In genomic region chr2:170129923-170130779, GRCm38 (mm10) we compare ENCODE assay signal across 7 mouse cellular contexts. TPM values are rescaled to one million over a fixed set of nuclear protein-coding genes. Genes with fewer than 3 reads are reported as not detected.
A peak's percentile ranks its signal among the peaks of the same experiment; 100 is the strongest.
DNase-seq lines count a peak whose midpoint lies in the region; ATAC-seq and TF ChIP-seq lines count a peak whose summit lies in the region.

No protein-coding gene starts in this region.

- ATAC-seq in forebrain, embryonic 13.5 days: peak; percentile 31; the same call in 1 of the 2 replicates
- peak; percentile 50 for ATAC-seq in intestine, embryonic 14.5 days (replicated peaks; ENCODE audit: low FRiP score, low TSS enrichment, low read depth)
- peak; percentile 59 for ATAC-seq in midbrain, embryonic 12.5 days (ENCODE audit: low FRiP score, low read depth)

- H3K27ac ChIP-seq in CH12.LX (ENCODE audit: insufficient read depth, low read depth): peak overlapping the region; percentile 62
- H3K27ac ChIP-seq in forebrain, embryonic 13.5 days: peak overlapping the region; percentile 85
- H3K27ac ChIP-seq in intestine, embryonic 14.5 days (ENCODE audit: low read depth): peak overlapping the region; percentile 95
- H3K27ac ChIP-seq in midbrain, embryonic 12.5 days (replicated peaks): peak overlapping the region; percentile 87

- DNase-seq in CH12.LX (ENCODE audit: extremely low read depth): peak; percentile 41
- peak; percentile 53 for DNase-seq in Muller cell, postnatal 12 days (ENCODE audit: inconsistent ontology term)
- DNase-seq in intestine, embryonic 14.5 days (ENCODE audit: low spot score): peak; percentile 78
- peak; percentile 73 for DNase-seq in thymus, postnatal 14 days
- DNase-seq in right cerebral cortex, postnatal 36 days (ENCODE audit: low spot score in 2 of 2): no peak

- H3K4me2 ChIP-seq in CH12.LX (ENCODE audit: insufficient read depth, low read depth, poor library complexity, severe bottlenecking): peak overlapping the region; percentile 94
- peak overlapping the region; percentile 74 for H3K4me2 ChIP-seq in forebrain, embryonic 13.5 days
- H3K4me2 ChIP-seq in intestine, embryonic 14.5 days (ENCODE audit: low read length): peak overlapping the region; percentile 79
- peak overlapping the region; percentile 71 for H3K4me2 ChIP-seq in midbrain, embryonic 12.5 days (replicated peaks)

- H3K36me3 ChIP-seq in CH12.LX (replicated peaks in 1 of 2; ENCODE audit: control insufficient read depth in 1 of 2, insufficient read depth in 1 of 2, low read length in 1 of 2): peaks cover 0 to 11% of the 10 kb centered on the region in 2 experiments
- no peaks in the 10 kb centered on the region for H3K36me3 ChIP-seq in forebrain, embryonic 13.5 days (ENCODE audit: poor library complexity, severe bottlenecking)
- H3K36me3 ChIP-seq in intestine, embryonic 14.5 days (ENCODE audit: control insufficient read depth, insufficient read depth, low read length): peaks cover 5% of the 10 kb centered on the region; the same call in 1 of the 2 replicates
- no peaks in the 10 kb centered on the region for H3K36me3 ChIP-seq in midbrain, embryonic 12.5 days

- TF ChIP-seq CTCF in CH12.LX (conservative IDR thresholded peaks at IDR 0.05 in 1 of 2, IDR thresholded peaks at IDR 0.05 in 1 of 2; ENCODE audit: low read depth in 2 of 2, low read length in 2 of 2): no peak

- TF ChIP-seq EP300 in CH12.LX (IDR thresholded peaks at IDR 0.05; ENCODE audit: low read length): no peak

- peak; percentile 9; the same call in 1 of the 2 replicates for TF ChIP-seq POLR2A in CH12.LX (IDR thresholded peaks at IDR 0.05; ENCODE audit: low read depth, low read length)

- H3K27me3 ChIP-seq in CH12.LX (replicated peaks): no peaks in the 10 kb centered on the region
- no peaks in the 10 kb centered on the region for H3K27me3 ChIP-seq in forebrain, embryonic 13.5 days
- no peaks in the 10 kb centered on the region for H3K27me3 ChIP-seq in intestine, embryonic 14.5 days (replicated peaks; ENCODE audit: control insufficient read depth, insufficient read depth, low read length)
- peaks cover 10% of the 10 kb centered on the region; the same call in 1 of the 2 replicates for H3K27me3 ChIP-seq in midbrain, embryonic 12.5 days

- WGBS in forebrain, embryonic 13.5 days: under 1% methylated on average over 48 of the region's 48 CpGs
- under 1% methylated on average over 48 of the region's 48 CpGs for WGBS in intestine, embryonic 14.5 days
- under 1% methylated on average over 48 of the region's 48 CpGs for WGBS in midbrain, embryonic 12.5 days

- H3K4me3 ChIP-seq in CH12.LX (replicated peaks in 1 of 3; ENCODE audit: low read depth in 2 of 3, low read length in 2 of 3, poor library complexity in 1 of 3): peak overlapping the region; percentile 73 to 97 (median 88)
- peak overlapping the region; percentile 86 for H3K4me3 ChIP-seq in forebrain, embryonic 13.5 days
- peak overlapping the region; percentile 80 for H3K4me3 ChIP-seq in intestine, embryonic 14.5 days (ENCODE audit: low read depth, low read length)
- H3K4me3 ChIP-seq in midbrain, embryonic 12.5 days: peak overlapping the region; percentile 93

- TF ChIP-seq RAD21 in CH12.LX (IDR thresholded peaks at IDR 0.05; ENCODE audit: low read depth, low read length): no peak

- H3K9me3 ChIP-seq in CH12.LX (replicated peaks; ENCODE audit: low read length): no peaks in the 10 kb centered on the region
- H3K9me3 ChIP-seq in forebrain, embryonic 13.5 days (replicated peaks): no peaks in the 10 kb centered on the region
- no peaks in the 10 kb centered on the region for H3K9me3 ChIP-seq in intestine, embryonic 14.5 days (ENCODE audit: control insufficient read depth, low read length)
- H3K9me3 ChIP-seq in midbrain, embryonic 12.5 days: no peaks in the 10 kb centered on the region

- H3K79me2 ChIP-seq in CH12.LX (replicated peaks; ENCODE audit: control insufficient read depth, extremely low read depth, insufficient read depth, poor library complexity, severe bottlenecking): peaks cover 36% of the 10 kb centered on the region

- dilution Hi-C loops in CH12.LX (cut with MboI; ENCODE audit: extremely low pct_ligation_motif_present, extremely low pct_unique_long_range_greater_than_20kb, low sequenced_read_pairs): no loop called here

- peaks cover 13 to 45% of the 10 kb centered on the region in 2 experiments for H3K4me1 ChIP-seq in CH12.LX (ENCODE audit: control insufficient read depth in 1 of 2, insufficient read depth in 2 of 2)
- peaks cover 70% of the 10 kb centered on the region for H3K4me1 ChIP-seq in forebrain, embryonic 13.5 days
- H3K4me1 ChIP-seq in intestine, embryonic 14.5 days (replicated peaks; ENCODE audit: control insufficient read depth, insufficient read depth, low read length): peaks cover 39% of the 10 kb centered on the region
- peaks cover 70% of the 10 kb centered on the region for H3K4me1 ChIP-seq in midbrain, embryonic 12.5 days

- peak overlapping the region; percentile 87 for H3K9ac ChIP-seq in CH12.LX (ENCODE audit: insufficient read depth, low read depth)
- peak overlapping the region; percentile 89 for H3K9ac ChIP-seq in forebrain, embryonic 13.5 days
- H3K9ac ChIP-seq in intestine, embryonic 14.5 days (ENCODE audit: low read length): peak overlapping the region; percentile 97
- peak overlapping the region; percentile 88 for H3K9ac ChIP-seq in midbrain, embryonic 12.5 days (replicated peaks)

- in situ Hi-C loops in CH12.LX (cut with MboI; ENCODE audit: low pct_ligation_motif_present, low pct_unique_long_range_greater_than_20kb, low sequenced_read_pairs): no loop called here

TF ChIP-seq in CH12.LX, 34 proteins besides CTCF, POLR2A, EP300 and RAD21:
- 0 out of 2 replicates have a peak, but pooled peaks have one; percentile 16 for TF ChIP-seq MAX (IDR thresholded peaks at IDR 0.05; ENCODE audit: low read length)
- peak; percentile 54 for TF ChIP-seq NRF1 (IDR thresholded peaks at IDR 0.05; ENCODE audit: low read depth, low read length)
- no peak for TF ChIP-seq ZKSCAN1 (IDR thresholded peaks at IDR 0.05; ENCODE audit: borderline replicate concordance, low read depth, low read length)
- no peak for TF ChIP-seq RCOR1 (conservative IDR thresholded peaks at IDR 0.05; ENCODE audit: low read depth, low read length)
- TF ChIP-seq TBP (conservative IDR thresholded peaks at IDR 0.05; ENCODE audit: low read depth, low read length): 0 out of 2 replicates have a peak, but pooled peaks have one; percentile 3
- TF ChIP-seq MEF2A (IDR thresholded peaks at IDR 0.05; ENCODE audit: borderline replicate concordance, low read depth, low read length): no peak
- no peak for TF ChIP-seq SMC3 (IDR thresholded peaks at IDR 0.05; ENCODE audit: low read depth, low read length)
- 0 out of 2 replicates have a peak, but pooled peaks have one; percentile 2 for TF ChIP-seq CHD1 (IDR thresholded peaks at IDR 0.05; ENCODE audit: low read depth, low read length)
- no peak for TF ChIP-seq UBTF (IDR thresholded peaks at IDR 0.05; ENCODE audit: low read depth, low read length)
- no peak for TF ChIP-seq ZMIZ1 (IDR thresholded peaks at IDR 0.05; ENCODE audit: low read depth, low read length)
TF ChIP-seq in CH12.LX: peak in this region for 4.

RNA-seq across cellular contexts. Expression of gene Zfp217, which starts 17.8 kb away (rescaled TPM):
- total RNA-seq in CH12.LX (2012; rRNA removed): 9.3 and 10.0 TPM in 2 replicates
- total RNA-seq in CH12.LX (2014; rRNA removed): 5.3 and 5.6 TPM in 2 replicates
- 11.1 and 12.1 TPM in 2 replicates for polyA plus RNA-seq in CH12.LX (2012; ENCODE audit: insufficient read length, low read depth)
- polyA plus RNA-seq in forebrain, embryonic 13.5 days (2015; fragmentation: Nextera tagmentation; extraction: Ambion mirVana): 2.5 and 2.6 TPM in 2 replicates
- polyA plus RNA-seq in intestine, embryonic 14.5 days (2014; fragmentation: Nextera tagmentation; extraction: Ambion mirVana): 3.8 and 4.3 TPM in 2 replicates
- polyA plus RNA-seq in midbrain, embryonic 12.5 days (2016; fragmentation: Nextera tagmentation; extraction: Ambion mirVana): 3.0 and 3.5 TPM in 2 replicates

Comparison
In these comparisons a context has a peak if more than half of its experiments do, and no peak if none do; other contexts are left out.
1. DNase-seq: peak in CH12.LX (single experiment), Muller cell, postnatal 12 days (single experiment), intestine, embryonic 14.5 days (single experiment) and thymus, postnatal 14 days (single experiment); none in right cerebral cortex, postnatal 36 days (0 of 2).
2. Peak in every context shown above with its lines, with median percentiles within 50 percentile points of each other: H3K27ac ChIP-seq, H3K4me2 ChIP-seq, H3K4me3 ChIP-seq, H3K9ac ChIP-seq and ATAC-seq.